Mouse (Mus musculus) heart, adult 9 months (tissue): ENCODE measurements at regions not wholly inside any gene's neighbourhood (a gene's known extent, or its start where the extent isn't known, plus 50 kb on each side); places are given as distances from the start of the nearest gene placed in this dataset.

Experiments
- DNase-seq, 2 experiments: peaks; one replicate each; pipeline ENCODE4 v3.0.0; 2022; ENCODE audit warnings: low spot score in 2 of 2

DNA sequence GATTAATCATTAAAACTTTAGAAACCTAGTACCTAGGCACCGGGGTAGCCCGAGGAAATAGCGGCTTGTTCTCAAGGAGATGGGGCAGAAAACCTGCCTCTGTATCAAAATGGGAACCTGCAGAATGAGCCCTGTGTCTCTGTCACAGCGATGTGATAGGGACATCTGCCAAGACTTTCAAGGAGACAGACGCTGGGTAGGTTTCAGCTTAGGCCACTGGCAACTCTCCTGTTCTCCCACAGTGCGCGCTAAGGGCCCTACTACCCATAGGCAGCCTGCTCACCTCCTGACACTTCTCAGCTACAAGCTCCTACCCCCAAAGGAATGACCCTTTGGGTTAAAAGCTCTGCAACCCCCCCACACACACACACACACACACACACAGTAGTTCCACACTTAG, 396.4 kb downstream of the Sox9 start:
- no peak for DNase-seq

DNA sequence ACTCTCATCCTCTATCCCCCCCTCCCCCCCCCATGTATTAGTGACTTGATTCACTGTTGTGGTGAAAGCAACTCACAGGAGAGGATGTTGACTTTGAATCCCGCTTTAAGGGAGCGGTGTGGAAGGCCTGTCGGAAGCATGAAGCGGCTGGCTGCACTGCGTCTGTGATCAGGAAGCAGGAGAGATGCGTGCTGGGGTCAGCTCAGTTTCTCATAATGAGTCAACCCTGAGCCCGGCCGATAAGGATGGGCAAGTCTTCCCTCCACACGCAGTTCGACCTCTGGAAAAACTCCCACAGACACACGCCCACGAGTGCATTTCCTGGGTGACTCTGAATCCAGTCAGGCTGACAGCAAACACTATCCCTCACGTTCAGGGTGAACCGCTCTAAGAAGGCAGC, 398.0 kb downstream of the Sox9 start:
- DNase-seq, result no peak

DNA sequence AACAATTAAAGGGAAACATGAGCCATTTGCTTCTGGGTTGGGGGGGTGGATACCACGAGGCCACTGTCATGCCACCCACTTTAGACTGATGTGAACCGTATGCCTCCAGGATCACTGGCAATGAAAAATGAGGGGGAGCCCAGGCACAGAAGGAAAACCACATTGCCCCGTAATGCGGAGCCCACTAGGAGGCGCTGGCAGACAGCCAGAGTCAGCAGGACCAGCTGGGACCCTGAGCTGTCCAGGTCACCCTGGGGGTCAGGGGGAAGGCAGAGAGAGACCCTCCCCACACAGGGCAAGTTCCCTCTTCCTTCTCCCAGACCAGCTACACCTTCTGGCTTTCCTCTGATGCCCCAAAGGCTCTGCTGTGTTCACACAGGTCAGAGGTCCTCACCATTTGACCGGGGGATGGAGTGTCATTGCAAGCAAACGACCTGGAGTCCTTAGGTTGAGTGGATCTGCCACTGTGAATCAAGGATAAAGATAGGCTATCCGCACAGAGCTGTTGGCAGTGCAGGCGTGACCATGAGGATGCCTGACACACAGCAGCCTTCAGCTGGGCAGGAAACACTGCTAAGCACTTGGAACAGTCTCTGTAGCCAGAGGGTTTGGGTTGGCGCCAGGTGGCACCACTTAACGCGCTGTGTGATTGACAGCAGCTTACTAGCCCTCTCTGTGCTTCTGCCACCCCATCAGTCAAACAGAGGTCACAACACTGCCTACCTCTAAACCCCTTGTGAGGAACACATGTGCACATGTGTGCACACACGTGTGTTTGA, 400.2 kb downstream of the Sox9 start:
- DNase-seq, result no peak

DNA sequence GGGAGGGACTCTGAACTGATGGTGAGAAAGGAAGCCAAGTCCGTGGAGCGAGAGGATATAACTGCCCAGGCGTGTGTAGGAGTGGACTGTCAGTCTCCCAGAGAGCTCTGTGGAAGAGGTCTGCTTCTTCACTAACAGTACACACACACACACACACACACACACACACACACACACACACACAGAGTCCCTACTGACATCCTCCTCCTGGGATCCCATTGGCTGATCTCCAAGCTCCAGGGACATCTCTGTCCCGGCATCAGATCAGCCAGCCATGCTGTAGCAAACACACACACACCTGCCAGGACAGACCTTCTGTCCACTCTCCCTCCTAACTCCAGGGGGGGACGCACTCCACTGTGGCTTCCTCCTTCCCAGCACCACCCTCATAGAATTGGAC, 401.5 kb downstream of the Sox9 start:
- no peak for DNase-seq

DNA sequence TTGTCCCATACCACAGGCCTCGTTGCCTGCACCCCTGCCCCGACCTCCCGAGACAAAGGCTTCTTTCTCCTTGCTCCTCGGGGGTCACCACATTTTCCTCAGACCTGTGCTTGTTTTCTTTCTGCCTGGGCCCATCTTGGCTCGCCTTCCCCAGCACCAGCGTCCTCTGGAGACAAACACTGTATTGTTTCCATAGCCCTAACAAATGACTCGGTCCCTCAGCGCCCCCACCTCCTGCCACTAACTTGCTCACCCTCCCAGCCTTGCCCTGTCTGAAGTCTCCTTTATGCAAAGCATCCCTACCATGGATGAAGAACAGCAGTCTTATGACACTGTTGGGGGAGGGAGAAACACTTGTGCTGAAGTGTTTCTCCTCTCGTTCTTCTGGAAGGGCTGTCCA, 402.1 kb downstream of the Sox9 start:
- no peak for DNase-seq

DNA sequence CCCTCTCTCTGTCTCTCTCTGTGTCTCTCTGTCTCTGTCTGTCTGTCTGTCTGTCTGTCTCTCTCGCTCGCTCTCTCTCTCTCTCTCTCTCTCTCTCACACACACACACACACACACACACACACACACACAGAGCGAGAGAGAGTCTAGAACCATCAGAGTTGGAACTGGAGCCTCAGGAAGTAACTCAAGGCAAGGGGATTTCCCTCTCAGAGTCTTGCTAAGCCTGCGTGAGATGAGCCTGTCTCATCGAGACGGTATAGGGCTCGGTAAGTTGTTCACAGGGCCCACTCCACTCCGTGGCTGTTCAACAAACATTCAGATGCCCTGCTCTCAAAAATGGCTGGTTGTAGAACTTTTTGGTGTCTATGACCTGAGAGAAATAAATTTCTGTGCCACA, 405.4 kb downstream of the Sox9 start:
- DNase-seq, result no peak

DNA sequence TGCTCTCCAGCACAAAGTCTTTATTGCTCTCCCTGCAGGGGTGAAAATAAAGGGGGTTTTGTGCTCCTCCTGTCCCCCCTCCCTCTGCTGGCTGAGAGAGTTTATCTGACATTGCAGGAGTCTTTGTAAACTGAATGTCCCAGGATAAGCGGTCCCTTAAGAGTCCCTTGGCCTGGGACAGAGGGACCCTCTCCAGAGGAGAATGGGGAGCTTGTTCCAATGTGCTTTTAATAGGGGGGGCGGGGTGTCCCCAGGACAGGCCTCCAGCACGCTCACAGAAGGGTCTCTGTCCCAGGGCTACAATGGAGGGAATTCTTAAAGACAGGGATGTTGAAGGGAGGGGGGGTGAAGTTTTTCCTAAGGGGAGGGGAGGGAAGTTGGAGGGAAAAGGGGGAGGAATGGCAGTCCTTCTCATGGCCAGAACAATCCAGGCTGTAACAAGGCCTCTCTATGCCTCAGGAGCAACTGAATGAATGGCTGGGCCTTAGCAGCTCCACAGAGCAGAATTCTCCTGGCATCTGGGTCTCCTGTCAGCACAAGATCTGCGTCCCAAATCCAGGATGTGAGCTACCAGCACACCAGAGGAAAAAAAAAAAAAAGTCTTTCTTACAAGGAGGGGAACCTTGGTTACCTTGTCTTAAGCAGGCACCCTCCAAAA, 406.4 kb downstream of the Sox9 start:
- DNase-seq, result no peak

DNA sequence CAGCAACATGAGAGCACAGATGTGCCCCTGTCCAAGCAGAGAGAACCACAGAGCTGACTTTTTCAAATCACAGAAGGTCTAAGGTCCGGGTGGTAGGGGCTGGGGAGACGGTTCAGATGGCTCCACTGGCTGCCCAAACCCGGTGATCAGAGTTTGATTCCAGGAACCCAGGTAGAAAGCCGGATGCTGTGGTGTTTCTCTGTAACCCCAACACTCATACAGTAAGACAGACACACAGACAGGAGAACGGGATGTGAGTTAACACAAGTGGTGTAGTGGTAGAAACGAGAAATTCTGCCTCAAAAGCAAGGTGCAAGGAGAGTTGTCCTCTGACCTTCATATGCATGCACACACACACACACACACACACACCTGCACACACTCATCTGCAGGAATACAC, 408.0 kb downstream of the Sox9 start:
- DNase-seq, result no peak

DNA sequence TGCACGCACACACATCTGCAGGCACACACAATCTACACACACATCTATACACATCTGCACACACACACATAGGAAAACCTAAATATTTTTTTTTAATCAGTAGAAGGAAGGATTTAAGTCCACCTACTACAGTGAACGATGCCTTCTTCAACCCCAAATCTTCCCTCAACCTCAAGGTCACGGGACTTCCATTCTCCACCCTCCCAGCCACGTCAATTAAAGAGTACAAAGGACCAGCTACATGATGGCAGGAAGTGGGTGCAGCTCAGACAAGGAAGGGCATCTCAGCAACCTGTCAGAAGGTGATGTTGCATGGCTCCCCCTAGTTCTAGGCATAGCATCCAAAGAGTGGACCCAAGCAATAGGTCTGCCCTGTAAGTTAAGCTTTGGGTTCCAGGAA, 408.5 kb downstream of the Sox9 start:
- no peak for DNase-seq

DNA sequence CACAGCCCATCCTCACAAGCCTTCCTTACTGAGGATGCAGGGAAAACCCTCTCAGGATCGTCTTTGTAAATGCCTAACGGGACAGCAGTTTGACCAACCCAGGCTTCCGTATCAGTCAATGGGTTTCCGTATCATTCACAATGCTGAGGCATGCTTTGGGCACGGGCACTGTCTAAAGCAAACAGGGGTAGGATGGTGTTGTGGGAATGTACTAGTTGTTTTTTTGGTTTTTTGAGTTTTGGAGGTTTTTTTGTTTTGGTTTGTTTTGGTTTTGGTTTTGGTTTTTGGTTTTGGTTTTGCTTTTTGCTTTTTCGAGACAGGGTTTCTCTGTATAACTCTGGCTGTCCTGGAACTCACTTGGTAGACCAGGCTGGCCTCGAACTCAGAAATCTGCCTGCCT, 409.0 kb downstream of the Sox9 start:
- no peak for DNase-seq

DNA sequence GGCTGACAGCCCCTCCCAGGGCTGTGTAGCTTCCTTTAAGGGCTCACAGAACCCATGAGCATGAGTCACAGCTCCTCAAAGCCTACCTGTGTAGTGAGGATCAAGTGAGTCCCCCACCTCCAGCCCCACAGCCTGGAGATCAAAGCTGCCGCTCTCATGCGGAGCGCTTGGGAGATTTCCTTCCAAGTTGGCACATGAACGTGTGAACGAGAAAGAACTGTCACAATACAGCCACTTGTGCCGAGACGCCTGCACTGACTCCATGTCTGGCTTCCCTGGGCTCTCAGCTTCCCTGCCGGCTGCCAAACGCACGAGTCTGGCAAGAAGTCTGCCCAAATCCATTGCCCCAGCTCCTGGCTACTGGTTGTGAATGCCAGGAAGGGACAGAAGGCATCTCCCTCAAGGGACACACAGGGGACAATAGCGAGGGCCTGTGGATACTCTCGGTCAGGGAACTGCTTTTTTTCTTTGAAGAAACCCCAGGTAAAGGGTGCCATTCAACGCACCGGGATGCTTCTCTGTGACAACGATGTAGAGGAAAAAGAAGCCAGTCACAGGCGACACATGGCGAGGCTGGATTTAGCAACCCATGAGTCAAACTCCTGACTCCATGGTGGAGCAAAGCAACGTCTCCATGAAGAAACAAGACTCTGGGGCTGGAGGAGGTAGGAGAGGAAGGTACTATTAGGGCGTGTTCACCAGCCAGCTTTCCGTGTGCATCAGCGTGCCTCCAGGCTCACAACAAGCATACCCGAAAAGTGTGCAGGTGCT, 410.2 kb downstream of the Sox9 start:
- no peak for DNase-seq

DNA sequence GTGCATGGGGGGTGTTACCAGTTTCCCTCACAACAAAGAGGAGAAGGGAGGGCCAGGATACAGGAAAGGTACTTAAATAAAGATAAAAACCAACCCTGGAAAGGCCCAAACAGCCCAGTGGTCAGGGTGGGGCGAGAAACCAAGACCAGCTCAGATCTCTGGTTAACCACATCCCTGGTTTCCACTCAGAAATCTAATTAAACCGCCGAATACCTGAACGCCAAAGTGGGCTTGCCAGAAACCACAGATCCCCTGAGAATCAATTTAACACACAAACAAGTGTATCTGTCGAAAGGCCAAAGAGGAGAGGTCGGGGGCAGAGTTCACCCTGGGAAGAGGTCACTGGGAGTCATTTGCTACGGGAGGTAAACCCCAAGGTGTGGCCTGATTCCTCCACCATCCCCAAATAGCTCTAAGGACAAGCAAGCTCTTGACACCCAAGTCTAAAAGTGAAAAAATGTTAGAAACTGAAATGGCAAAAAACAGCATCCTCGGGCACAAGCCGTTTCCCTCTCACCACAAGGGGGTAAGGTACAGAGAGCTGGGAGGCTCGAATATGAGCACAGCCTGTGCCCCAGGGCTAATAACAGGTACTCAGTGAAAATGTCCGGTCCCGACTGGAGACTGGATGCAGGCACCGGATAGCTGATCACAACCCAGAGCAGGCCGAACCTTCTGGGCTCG, 412.3 kb downstream of the Sox9 start:
- DNase-seq, result no peak
